Mouse (Mus musculus) cortical plate, adult 2 months (tissue): Measurements from ENCODE around the gene Echs1.

Experiments used
- CTCF ChIP-seq: fragments of 200-500 bp; IDR thresholded peaks from 2 replicates; pipeline ENCODE4 v1.5.1; 2011; ENCODE audit warnings: mild to moderate bottlenecking, control low read depth, low read length; ENCODE audit not compliant: insufficient read depth; ENCODE audit errors: extremely low read depth
- POLR2A ChIP-seq: fragments of 200-500 bp; IDR thresholded peaks from 2 replicates; pipeline ENCODE4 v1.6.1; 2011; ENCODE audit warnings: mild to moderate bottlenecking, low read length, control low read depth; ENCODE audit not compliant: insufficient read depth; ENCODE audit errors: extremely low read depth

DNA sequence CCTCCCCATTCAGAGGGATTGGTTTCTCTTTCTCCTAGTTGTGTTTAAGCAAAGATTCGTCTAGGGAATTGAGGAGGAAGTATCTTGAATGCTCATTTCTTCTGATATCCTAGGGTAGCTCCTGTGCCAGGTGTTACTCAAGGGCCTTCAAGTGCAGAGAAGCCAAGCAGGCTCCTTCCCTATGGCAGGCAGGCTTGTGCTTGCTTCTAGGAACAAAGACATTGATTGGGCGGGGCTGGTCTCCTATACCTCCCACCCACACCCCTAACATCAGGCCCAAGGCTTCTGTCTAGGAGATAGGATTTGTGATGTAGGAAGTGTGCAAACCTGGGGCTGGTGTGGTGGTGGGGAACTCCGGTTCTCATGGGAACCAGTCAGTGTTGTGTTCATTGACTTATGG lies 10.7 kb upstream of the Echs1 start:
- TF ChIP-seq POLR2A = no peak
- TF ChIP-seq CTCF = no peak
